Mouse (Mus musculus) neural tube, embryonic 13.5 days (tissue): ENCODE data around the gene Mgat5. TPM values are rescaled to one million over a fixed set of nuclear protein-coding genes. Genes with fewer than 3 reads are reported as not detected.
A peak's percentile ranks its signal among the peaks of the same experiment; 100 is the strongest.

Experiments used
- ATAC-seq: fragments of 200-750 bp; cut with Nextera tagmentation; 2 replicates; pipeline ENCODE4 v1.8.0; 2017; ENCODE audit warnings: low read depth, mild to moderate bottlenecking, moderate TSS enrichment, moderate library complexity
- H3K27ac ChIP-seq: fragments of 300-500 bp; sonication (generic); replicated peaks from 2 replicates; pipeline ENCODE4 v1.5.1; 2015; ENCODE audit warnings: moderate library complexity, mild to moderate bottlenecking, inconsistent platforms
- H3K27me3 ChIP-seq: fragments of 300-500 bp; sonication (generic); 2 replicates; pipeline ENCODE4 v1.6.1; 2015; ENCODE audit warnings: mild to moderate bottlenecking, inconsistent platforms
- H3K36me3 ChIP-seq: fragments of 300-500 bp; sonication (generic); 2 replicates; pipeline ENCODE4 v1.6.1; 2015; ENCODE audit warnings: mild to moderate bottlenecking, inconsistent platforms
- H3K4me1 ChIP-seq: fragments of 300-500 bp; sonication (generic); replicated peaks from 2 replicates; pipeline ENCODE4 v1.6.1; 2015; ENCODE audit warnings: inconsistent platforms
- H3K4me2 ChIP-seq: fragments of 300-500 bp; sonication (generic); 2 replicates; pipeline ENCODE4 v1.6.1; 2015; ENCODE audit warnings: inconsistent platforms, mild to moderate bottlenecking, moderate library complexity
- H3K4me3 ChIP-seq: fragments of 300-500 bp; sonication (generic); 2 replicates; pipeline ENCODE4 v1.5.1; 2015; ENCODE audit warnings: mild to moderate bottlenecking, inconsistent platforms
- H3K9ac ChIP-seq: fragments of 300-500 bp; sonication (generic); 2 replicates; pipeline ENCODE4 v1.6.1; 2015; ENCODE audit warnings: moderate library complexity, mild to moderate bottlenecking, inconsistent platforms
- H3K9me3 ChIP-seq: fragments of 300-500 bp; sonication (generic); 2 replicates; pipeline ENCODE4 v1.6.1; 2016; ENCODE audit warnings: inconsistent platforms
- WGBS: fragments of 180-500 bp; shearing (Covaris S2); methylation state at CpG from one replicate; pipeline ENCODE4 v1.1.7; 2015; 5-methylcytosine and 5-hydroxymethylcytosine counted together
- polyA plus RNA-seq: library from polyadenylated mRNA; unstranded; fragments of >200 nt; fragmentation: Nextera tagmentation; extraction: Ambion mirVana; gene quantifications from 2 replicates; pipeline ENCODE4 v1.2.1, GENCODE M21; 2015

Gene Mgat5
- polyA plus RNA-seq, 1 experiment from 2014 or later = 11.2 TPM

- peak overlapping the region; percentile 67 for H3K27ac ChIP-seq
- no peaks in the 10 kb centered on the region for H3K9me3 ChIP-seq
- no peak overlapping the region for H3K4me3 ChIP-seq
- ATAC-seq = 0 out of 2 replicates have a peak, but pooled peaks have one; percentile 14
- no peaks in the 10 kb centered on the region for H3K27me3 ChIP-seq
- WGBS = 44% methylated on average over 13 of the region's 13 CpGs
- H3K4me2 ChIP-seq = no peak overlapping the region
- peaks cover 44% of the 10 kb centered on the region for H3K4me1 ChIP-seq
- peaks cover 18% of the 10 kb centered on the region for H3K36me3 ChIP-seq
- no peak overlapping the region for H3K9ac ChIP-seq
Measured at GRCm38 (mm10) chr1:127380749-127381501, 176.1 kb downstream of the Mgat5 start.

GRCm38 (mm10) chr1:127383071-127383470, 178.3 kb downstream of the Mgat5 start:
- Histone ChIP-seq H3K27me3 (no peaks in the 10 kb centered on the region), H3K27ac (no peak overlapping the region), H3K4me3 (no peak overlapping the region), H3K4me2 (no peak overlapping the region), H3K9ac (no peak overlapping the region), H3K36me3 (peaks cover 28% of the 10 kb centered on the region), H3K4me1 (peaks cover 36% of the 10 kb centered on the region), H3K9me3 (no peaks in the 10 kb centered on the region)
- ATAC-seq = no peak; the same call in 1 of the 2 replicates
- 41% methylated on average over 7 of the region's 7 CpGs for WGBS

- H3K36me3 ChIP-seq = peaks cover 61% of the 10 kb centered on the region
- H3K4me3 ChIP-seq = no peak overlapping the region
- no peak for ATAC-seq
- no peaks in the 10 kb centered on the region for H3K27me3 ChIP-seq
- WGBS = 78% methylated on average over 7 of the region's 7 CpGs
- H3K9ac ChIP-seq = no peak overlapping the region
- no peak overlapping the region for H3K4me2 ChIP-seq
- H3K4me1 ChIP-seq = 0 out of 2 replicates have a peak, but pooled peaks cover 7% of the 10 kb centered on the region
- H3K9me3 ChIP-seq = peaks cover 5% of the 10 kb centered on the region; the same call in 1 of the 2 replicates
- no peak overlapping the region; the same call in 1 of the 2 replicates for H3K27ac ChIP-seq
Measured at GRCm38 (mm10) chr1:127387226-127387625, 182.4 kb downstream of the Mgat5 start.

- H3K27ac ChIP-seq = no peak overlapping the region
- no peak for ATAC-seq
- H3K27me3 ChIP-seq = no peaks in the 10 kb centered on the region
- H3K4me3 ChIP-seq = no peak overlapping the region
- peaks cover 5% of the 10 kb centered on the region; the same call in 1 of the 2 replicates for H3K9me3 ChIP-seq
- H3K36me3 ChIP-seq = peaks cover 65% of the 10 kb centered on the region
- H3K9ac ChIP-seq = no peak overlapping the region
- 0 out of 2 replicates have a peak, but pooled peaks cover 4% of the 10 kb centered on the region for H3K4me1 ChIP-seq
- 87% methylated on average over 9 of the region's 9 CpGs for WGBS
- H3K4me2 ChIP-seq = no peak overlapping the region
Measured at GRCm38 (mm10) chr1:127387661-127388060, 182.8 kb downstream of the Mgat5 start.

- peaks cover 2% of the 10 kb centered on the region; the same call in 1 of the 2 replicates for H3K4me1 ChIP-seq
- H3K4me3 ChIP-seq = no peak overlapping the region
- peaks cover 37% of the 10 kb centered on the region for H3K36me3 ChIP-seq
- H3K27ac ChIP-seq = no peak overlapping the region
- 98% methylated on average over 2 of the region's 2 CpGs for WGBS
- no peak for ATAC-seq
- H3K27me3 ChIP-seq = no peaks in the 10 kb centered on the region
- no peak overlapping the region for H3K9ac ChIP-seq
- no peak overlapping the region for H3K4me2 ChIP-seq
- H3K9me3 ChIP-seq = peaks cover 5% of the 10 kb centered on the region; the same call in 1 of the 2 replicates
Measured at GRCm38 (mm10) chr1:127394716-127395115, 189.9 kb downstream of the Mgat5 start.

GRCm38 (mm10) chr1:127395724-127396123, 190.9 kb downstream of the Mgat5 start:
- H3K27me3 ChIP-seq = no peaks in the 10 kb centered on the region
- no peak for ATAC-seq
- WGBS = 91% methylated on average over 5 of the region's 5 CpGs

GRCm38 (mm10) chr1:127396569-127397349, 191.9 kb downstream of the Mgat5 start:
- Histone ChIP-seq H3K4me3 (no peak overlapping the region), H3K4me1 (peaks cover 21% of the 10 kb centered on the region), H3K27ac (no peak overlapping the region), H3K27me3 (no peaks in the 10 kb centered on the region), H3K9me3 (peaks cover under 1% of the 10 kb centered on the region; the same call in 1 of the 2 replicates), H3K36me3 (peaks cover 22% of the 10 kb centered on the region), H3K9ac (no peak overlapping the region), H3K4me2 (no peak overlapping the region)
- no peak for ATAC-seq
- 64% methylated on average over 12 of the region's 12 CpGs for WGBS

More at GRCm38 (mm10) chr1:127395724-127396123, 190.9 kb downstream of the Mgat5 start:
- no peak overlapping the region for H3K4me3 ChIP-seq
- peaks cover 5% of the 10 kb centered on the region; the same call in 1 of the 2 replicates for H3K9me3 ChIP-seq
- no peak overlapping the region for H3K9ac ChIP-seq
- no peak overlapping the region for H3K27ac ChIP-seq
- peaks cover 27% of the 10 kb centered on the region for H3K36me3 ChIP-seq
- H3K4me2 ChIP-seq = no peak overlapping the region
- peaks cover 12% of the 10 kb centered on the region for H3K4me1 ChIP-seq

- H3K4me3 ChIP-seq = no peak overlapping the region
- ATAC-seq = no peak
- H3K9me3 ChIP-seq = no peaks in the 10 kb centered on the region
- H3K4me2 ChIP-seq = no peak overlapping the region
- H3K27ac ChIP-seq = no peak overlapping the region
- no peaks in the 10 kb centered on the region for H3K27me3 ChIP-seq
- H3K9ac ChIP-seq = no peak overlapping the region
- H3K36me3 ChIP-seq = peaks cover 22% of the 10 kb centered on the region
- peaks cover 21% of the 10 kb centered on the region for H3K4me1 ChIP-seq
- WGBS = 72% methylated on average over 13 of the region's 13 CpGs
Measured at GRCm38 (mm10) chr1:127397396-127397795, 192.6 kb downstream of the Mgat5 start.

GRCm38 (mm10) chr1:127398186-127398585, 193.4 kb downstream of the Mgat5 start:
- no peak overlapping the region for H3K4me2 ChIP-seq
- WGBS = 87% methylated on average over 5 of the region's 5 CpGs
- H3K27me3 ChIP-seq = no peaks in the 10 kb centered on the region
- ATAC-seq = no peak
- H3K4me3 ChIP-seq = no peak overlapping the region
- peaks cover 22% of the 10 kb centered on the region for H3K36me3 ChIP-seq
- H3K9ac ChIP-seq = no peak overlapping the region
- no peaks in the 10 kb centered on the region for H3K9me3 ChIP-seq
- no peak overlapping the region for H3K27ac ChIP-seq
- peaks cover 21% of the 10 kb centered on the region for H3K4me1 ChIP-seq

GRCm38 (mm10) chr1:127400198-127400597, 195.4 kb downstream of the Mgat5 start:
- Histone ChIP-seq H3K9ac (no peak overlapping the region), H3K27ac (peak overlapping the region; percentile 70), H3K27me3 (no peaks in the 10 kb centered on the region), H3K4me1 (peaks cover 21% of the 10 kb centered on the region), H3K4me3 (no peak overlapping the region), H3K9me3 (no peaks in the 10 kb centered on the region), H3K36me3 (peaks cover 16% of the 10 kb centered on the region), H3K4me2 (no peak overlapping the region)
- ATAC-seq = peak; percentile 44; the same call in 1 of the 2 replicates
- WGBS = 29% methylated on average over 2 of the region's 2 CpGs

GRCm38 (mm10) chr1:127400666-127401065, 195.9 kb downstream of the Mgat5 start:
- Histone ChIP-seq H3K4me3 (no peak overlapping the region), H3K27ac (peak overlapping the region; percentile 70), H3K4me1 (peaks cover 21% of the 10 kb centered on the region), H3K9ac (no peak overlapping the region), H3K4me2 (no peak overlapping the region), H3K36me3 (peaks cover 16% of the 10 kb centered on the region), H3K9me3 (no peaks in the 10 kb centered on the region), H3K27me3 (no peaks in the 10 kb centered on the region)
- WGBS = 13% methylated on average over 6 of the region's 6 CpGs
- ATAC-seq = peak; percentile 69

- Histone ChIP-seq H3K36me3 (peaks cover 11% of the 10 kb centered on the region; the same call in 1 of the 2 replicates), H3K27ac (no peak overlapping the region), H3K9ac (no peak overlapping the region), H3K4me1 (peaks cover 34% of the 10 kb centered on the region), H3K27me3 (no peaks in the 10 kb centered on the region), H3K9me3 (no peaks in the 10 kb centered on the region), H3K4me3 (no peak overlapping the region), H3K4me2 (no peak overlapping the region)
- WGBS = 12% methylated on average over 3 of the region's 3 CpGs
- no peak for ATAC-seq
Measured at GRCm38 (mm10) chr1:127404655-127405054, 199.8 kb downstream of the Mgat5 start.
